Mouse (Mus musculus): ENCODE measurements around the gene Rnf180.
"Not testable (repeated sequence)": the region's sequence is repeated elsewhere in the genome, so short reads cannot be mapped to it uniquely, and the experiment has no call there.

Gene Rnf180

DNA sequence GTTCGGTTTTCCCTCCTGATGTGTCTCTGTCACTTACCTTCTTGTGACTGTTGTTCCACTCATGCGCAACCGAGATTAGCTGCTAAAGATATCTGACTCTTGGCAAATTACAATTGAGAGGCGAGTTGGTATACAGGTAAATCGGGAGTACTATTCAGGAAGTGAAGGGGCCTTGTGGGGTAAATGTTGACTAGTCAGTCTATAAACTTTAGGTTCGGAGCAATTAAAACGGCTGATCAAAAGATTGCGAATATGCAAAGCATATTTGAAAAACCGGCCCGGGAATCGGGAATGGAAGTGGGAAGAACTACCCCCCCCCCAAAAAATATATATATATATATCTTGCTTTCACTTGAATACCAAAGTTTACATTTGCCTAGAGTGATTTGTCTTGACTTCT is at the start of gene Rnf180:
Gene Rnf180, minus strand, starts transcription at position 101 of the 400 bp plus-strand sequence.
- DNase-seq (ENCODE audit: low read depth in 2 of 2, low spot score in 2 of 2) = no peak

DNA sequence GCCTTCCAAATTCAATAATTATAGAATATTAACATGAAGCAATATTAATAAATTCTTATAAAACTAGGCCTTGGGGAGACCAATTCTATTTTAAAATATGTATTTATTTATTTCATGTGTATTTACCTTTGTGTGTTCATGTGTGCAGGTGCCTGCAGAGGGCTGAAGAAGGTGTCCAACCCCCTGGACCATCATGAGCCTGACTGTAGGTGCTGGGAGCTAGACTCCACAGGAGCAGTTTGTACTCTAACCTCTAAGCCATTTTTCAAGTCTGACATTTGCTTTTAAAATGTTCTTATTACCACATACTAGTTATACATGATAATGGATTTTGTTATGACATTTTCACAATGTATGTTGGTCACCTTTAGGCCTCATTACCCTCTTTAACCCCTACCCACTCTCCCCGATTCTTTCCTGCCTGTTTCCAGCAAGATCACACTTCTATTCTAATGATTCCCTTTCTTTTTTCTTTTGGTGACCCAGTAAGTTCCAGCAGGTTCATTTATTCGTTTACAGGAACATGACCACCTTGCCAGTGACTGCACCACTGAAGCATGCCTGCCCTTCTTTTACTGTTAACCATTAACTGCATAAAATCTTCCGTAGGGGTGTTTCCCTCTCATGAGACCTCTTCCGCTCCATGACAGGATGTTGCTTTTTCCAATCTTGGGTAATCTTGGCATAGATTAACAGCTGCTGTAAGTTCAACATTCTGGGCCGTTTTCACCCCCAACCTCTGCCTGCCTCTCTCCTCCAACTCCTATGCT is 36.8 kb upstream of the Rnf180 start:
- DNase-seq (ENCODE audit: low read depth in 2 of 2, low spot score in 2 of 2) = no peak

DNA sequence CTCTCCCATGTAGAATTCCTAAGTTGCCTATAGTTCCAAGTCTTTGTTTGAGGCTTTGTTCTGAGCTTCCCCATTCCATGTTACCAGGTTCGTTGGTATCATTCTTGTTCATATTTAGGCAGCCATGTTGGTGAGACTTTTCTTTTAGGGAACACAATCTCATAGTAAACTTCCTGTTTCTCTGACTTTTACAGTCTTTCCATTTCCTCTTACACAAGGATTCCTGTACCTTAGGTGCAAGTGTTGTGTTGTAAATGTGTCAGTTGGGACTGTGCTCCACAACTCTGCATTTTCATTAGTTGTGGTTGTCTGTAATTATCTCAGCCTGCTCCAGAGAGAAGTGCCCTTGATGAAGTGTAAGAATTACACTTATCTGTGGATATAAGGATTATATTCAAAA is 32.3 kb upstream of the Rnf180 start:
- DNase-seq (ENCODE audit: low read depth in 2 of 2, low spot score in 2 of 2) = no peak

DNA sequence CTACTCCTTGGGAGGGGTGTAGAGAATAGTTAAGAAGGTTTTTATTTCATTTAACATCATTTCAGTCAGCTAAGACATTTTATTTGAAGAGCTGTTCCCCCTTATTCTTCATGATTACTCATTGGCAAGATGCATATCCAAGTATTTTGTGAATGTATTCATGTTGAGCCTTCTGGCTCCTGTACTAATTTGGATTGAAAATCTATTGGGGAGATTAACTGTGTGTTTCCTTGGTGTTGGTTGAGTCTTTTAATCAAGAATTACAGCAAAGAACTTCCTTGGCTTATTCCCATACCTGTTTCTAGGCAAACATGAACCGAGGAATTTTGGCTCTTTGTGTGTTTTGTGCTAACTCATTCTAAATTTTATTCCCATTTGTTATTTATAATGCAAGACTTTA is 22.3 kb upstream of the Rnf180 start:
- no peak for DNase-seq (ENCODE audit: low read depth in 2 of 2, low spot score in 2 of 2)

DNA sequence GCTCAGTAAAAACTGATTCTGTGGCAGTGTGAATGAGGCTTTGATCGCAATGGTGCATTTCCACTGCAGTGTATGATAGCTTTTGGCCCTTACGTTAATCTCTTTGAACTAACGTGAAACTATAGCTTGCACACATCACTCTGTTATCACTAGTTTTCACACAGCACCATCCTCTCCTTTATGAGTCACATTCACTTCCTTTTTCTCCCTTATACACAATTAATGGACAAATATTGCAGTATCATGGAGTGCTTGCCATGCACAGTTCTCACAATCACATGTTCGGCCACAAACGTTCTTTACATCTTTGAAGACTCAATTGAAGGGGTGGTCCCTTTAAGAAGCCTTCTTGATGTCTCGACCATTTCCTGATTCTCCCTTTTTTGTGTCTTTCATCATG is 21.4 kb upstream of the Rnf180 start:
- DNase-seq (ENCODE audit: low read depth in 2 of 2, low spot score in 2 of 2) = no peak

DNA sequence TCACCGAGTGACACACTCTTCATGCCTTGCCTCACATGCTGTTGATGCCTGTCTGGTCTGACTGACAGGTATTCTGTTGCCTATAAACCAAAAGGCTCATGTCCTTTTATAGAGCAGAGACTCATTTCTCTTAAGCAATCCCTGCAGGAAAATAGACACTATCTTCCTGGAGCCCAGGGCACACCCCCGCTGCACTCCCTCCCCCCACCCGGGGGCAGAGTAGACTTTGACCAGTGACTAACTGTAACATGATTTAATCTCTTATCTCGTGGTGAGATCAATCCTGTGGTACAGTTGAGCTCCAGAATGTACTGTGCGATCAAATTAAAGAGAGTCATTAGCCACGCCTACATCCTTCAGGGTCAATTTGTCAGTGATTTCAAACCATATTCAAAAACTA is 18.1 kb upstream of the Rnf180 start:
- no peak for DNase-seq (ENCODE audit: low read depth in 2 of 2, low spot score in 2 of 2)

DNA sequence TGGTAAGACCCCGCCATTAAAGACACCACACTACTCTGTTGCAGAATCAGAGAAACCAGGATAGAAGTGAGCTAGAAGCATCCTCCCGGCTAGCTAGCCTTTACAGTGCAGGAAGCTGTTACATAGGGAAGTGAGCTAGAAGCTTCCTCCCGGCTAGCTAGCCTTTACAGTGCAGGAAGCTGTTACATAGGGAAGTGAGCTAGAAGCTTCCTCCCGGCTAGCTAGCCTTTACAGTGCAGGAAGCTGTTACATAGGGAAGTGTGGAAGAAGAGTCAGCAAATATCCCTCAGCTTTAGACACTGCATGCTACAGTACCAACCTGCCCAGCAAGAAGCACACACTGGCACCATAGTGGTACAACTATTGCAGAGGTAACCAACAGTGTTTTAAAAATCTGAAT is 15.9 kb upstream of the Rnf180 start:
- not testable (repeated sequence) for DNase-seq (ENCODE audit: low read depth in 2 of 2, low spot score in 2 of 2)

DNA sequence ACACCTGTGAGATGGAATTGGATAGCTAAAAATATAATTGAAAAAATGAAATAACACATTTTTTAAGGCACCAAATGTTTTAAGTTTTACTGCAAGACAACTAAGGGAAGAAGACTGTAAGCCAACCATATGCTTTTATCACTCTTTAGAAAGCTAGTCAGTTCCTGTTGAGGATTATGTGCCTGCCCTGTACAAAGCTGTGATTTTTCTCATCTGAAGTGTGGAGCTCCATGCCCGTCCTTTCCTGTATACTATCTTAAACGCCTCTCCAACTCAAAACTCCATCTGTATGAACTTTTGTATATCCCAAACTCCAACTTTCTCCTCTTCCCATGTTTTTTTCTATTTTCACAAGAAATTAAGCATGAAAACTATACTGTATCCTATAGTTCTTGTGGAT is 10.9 kb upstream of the Rnf180 start:
- no peak for DNase-seq (ENCODE audit: low read depth in 2 of 2, low spot score in 2 of 2)

DNA sequence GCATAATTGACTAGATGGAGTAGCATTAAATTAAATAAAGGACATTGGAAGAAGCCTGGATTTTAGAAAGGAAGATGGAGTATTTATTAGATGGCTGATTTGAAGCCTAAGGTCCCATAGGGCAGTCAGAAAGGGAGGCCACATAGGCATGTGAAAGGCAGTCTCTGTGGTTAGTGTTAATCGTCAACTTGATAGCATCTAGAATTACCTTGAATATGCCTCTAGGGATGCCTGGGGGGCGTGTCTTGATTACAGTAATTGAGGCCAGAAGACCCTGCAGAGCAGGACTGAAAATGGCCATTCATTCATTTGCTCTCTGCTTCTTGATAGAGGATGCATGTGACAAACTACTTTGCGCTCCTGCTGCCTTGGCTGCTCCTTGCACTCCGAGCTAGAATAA is 9.4 kb upstream of the Rnf180 start:
- no peak for DNase-seq (ENCODE audit: low read depth in 2 of 2, low spot score in 2 of 2)

DNA sequence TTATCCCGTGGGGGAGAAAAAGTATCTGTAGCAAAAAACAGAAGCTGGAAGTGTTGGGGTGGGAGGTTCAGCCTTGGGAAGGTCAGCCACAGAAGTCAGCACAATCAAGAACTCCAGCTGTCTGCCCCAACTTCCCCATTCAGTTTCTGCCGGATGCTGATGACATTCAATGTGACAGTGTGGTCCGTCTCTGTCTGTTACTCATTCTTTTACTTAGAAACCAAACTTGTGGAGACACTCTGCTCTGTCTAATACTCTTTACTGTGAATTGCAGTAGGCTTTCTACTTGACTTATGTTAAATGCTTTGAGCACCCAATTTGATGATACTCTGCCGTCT is 5.4 kb upstream of the Rnf180 start:
- no peak for DNase-seq (ENCODE audit: low read depth in 2 of 2, low spot score in 2 of 2)

DNA sequence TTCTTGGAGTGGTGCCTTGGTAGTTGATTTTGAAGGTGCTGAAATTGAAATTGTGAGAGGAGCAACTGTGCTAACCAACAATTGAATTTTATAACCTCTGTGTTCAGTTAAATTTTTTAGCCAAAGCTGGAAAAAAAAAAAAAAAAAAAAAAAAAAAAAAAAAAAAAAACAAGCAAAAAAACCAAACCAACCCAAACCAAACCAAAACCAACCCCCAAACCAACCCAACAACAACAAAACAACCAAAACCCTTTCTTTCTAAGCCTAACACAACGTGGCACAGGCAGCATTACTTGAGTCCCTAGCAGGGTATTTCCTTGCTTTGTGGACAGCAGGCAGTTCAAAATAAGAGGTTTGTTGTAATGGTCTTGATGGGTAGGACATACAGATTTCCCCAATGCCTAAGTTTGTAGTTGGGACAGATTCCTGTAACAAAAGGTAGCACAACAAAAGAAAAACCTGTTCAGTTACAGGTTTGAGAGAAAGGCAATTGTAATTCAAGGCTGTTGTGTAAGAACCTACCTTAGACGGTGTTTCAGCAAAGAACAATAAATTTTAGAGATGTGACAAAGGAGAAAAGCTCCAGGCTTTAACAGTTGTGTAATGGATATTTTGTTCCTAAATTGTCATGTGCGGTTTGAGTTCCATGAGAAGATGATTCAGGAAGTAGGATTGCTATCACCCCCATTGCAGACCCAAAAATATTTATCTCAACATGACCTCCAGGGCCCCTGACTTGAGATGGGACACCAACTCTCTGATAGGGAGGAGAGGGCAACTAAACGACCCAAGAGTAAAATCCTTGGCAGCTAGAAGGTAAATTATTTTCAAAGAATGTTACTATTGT is 4.8 kb upstream of the Rnf180 start:
- DNase-seq (ENCODE audit: low read depth in 2 of 2, low spot score in 2 of 2) = no peak

DNA sequence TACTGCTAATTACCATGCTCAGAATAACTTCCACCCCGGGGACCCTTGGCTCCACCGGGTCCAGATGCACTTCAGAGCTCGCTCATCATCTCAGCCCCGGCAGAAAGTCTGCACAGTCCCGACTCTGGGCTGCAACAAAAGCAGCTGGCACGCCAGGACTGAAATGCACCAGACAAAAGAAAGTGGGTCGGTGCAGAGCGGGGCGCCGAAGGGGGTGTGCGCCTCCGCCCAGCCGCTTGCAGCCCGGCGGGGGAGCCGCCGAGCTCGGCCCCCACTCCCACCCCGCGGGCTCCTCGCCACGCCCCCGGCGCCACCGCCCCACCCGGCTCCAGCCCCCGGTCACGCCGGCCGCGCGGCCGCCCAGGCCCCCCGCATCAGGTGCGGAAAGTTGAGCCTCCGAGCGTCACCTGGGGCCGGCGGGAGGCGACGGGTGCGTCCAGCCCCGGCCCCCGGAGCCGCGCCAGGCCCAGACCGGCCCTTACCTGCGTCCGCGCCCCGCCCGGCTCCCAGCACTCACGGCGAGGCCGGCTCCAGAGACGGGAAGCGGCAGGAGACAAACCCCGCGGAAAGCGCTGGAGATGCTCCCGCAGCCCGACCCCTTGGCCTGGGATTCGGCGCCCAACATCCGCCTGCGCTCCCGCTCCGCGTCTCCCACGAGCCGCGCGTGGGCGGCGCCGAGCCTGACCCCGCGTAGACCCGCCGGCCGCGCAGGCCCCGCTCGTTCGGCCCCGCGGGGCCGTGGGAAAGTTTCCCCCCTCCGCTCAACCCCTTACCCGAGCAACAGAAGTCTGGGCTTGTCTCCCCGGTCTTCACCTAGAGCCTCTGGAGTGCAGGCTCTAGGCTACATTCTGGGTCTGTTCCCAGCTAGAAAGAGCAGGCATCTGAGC is 591 bp downstream of the Rnf180 start:
- no peak for DNase-seq (ENCODE audit: low read depth in 2 of 2, low spot score in 2 of 2)

DNA sequence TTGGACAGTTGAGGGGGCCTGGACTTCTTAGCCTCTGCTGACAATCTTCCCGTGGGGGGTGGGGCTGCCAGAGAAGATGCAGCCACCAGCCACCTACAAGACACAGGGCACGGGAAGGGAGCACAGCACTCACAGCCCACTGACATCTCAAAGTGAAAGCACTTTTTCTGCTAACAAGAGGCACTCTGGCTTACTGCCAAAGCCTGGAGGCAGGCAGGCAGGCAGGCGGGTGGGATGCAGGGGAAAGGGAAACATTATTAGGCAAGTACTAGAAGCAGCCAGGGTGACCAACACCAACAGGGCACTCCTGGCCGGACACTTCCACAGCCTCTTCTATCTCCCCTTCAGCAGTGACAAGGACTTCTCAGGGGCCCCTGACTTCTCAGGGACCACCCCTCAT is 2.8 kb downstream of the Rnf180 start:
- DNase-seq (ENCODE audit: low read depth in 2 of 2, low spot score in 2 of 2) = no peak

DNA sequence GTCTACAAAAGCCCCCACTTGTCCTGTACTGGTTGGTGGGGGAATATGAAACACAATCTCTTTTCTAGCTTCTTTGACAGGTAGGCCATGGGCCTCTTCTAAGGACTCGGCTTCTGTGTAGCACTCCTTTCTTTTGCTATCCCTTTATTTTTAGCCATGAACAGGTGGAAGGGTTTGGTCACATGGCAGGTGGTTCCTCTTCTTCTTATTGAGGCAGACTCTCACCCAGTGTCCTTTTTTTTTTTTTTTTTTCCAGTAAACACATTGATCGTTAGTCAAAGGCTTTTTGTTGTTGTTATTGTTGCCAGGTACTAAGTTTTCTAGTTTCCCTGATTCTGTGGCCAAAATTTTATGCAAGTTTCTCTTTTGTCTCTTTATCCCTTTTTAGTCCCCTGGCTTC is 4.0 kb downstream of the Rnf180 start:
- no peak for DNase-seq (ENCODE audit: low read depth in 2 of 2, low spot score in 2 of 2)

DNA sequence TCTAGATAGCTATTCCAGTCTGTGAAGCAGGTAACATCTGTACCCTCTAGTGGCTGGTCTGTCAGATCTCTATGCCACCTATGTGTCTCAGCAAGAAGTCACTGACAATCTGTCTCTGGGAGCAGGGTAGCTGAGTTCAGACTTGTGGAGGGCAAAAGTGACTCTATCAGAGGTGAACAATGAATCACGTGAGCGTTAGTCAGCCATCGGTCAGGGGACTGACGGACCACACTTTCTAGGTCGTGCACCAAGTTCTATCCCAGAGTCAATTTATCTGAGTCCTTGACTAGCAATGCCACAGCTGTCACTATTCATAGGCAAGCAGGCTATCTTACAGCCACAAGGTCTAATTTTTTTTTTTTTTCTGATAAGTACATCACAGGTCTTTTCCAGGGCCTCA is 4.6 kb downstream of the Rnf180 start:
- no peak for DNase-seq (ENCODE audit: low read depth in 2 of 2, low spot score in 2 of 2)

DNA sequence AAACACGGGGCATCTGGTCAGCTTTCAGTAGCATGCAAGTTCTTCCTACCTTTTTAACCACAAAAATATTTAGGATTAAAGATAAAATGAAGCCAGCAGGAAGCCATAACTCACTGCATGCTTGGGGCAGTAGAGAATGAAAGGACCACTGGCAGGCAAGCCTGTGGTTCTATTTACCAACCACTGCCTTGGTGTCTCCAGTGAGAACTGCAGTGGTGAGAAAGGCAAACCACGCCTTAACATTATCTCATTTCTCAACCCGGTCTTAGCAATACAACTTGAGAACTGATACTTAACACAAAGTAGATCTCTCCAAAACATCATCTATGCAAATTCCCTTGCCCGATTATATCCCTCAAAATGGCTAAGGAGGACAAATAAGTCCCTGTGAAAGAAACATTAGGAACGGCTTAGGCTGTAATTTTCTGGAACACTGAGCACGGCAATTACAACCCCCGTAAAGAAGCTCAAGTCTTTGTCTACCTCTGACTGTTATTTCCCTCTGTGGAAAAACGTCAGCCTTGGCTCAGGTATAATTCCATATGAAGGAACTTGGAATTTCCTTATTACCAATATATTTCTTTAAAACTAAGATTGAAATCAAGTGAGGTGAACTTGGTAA is 15.1 kb downstream of the Rnf180 start:
- no peak for DNase-seq (ENCODE audit: low read depth in 2 of 2, low spot score in 2 of 2)

DNA sequence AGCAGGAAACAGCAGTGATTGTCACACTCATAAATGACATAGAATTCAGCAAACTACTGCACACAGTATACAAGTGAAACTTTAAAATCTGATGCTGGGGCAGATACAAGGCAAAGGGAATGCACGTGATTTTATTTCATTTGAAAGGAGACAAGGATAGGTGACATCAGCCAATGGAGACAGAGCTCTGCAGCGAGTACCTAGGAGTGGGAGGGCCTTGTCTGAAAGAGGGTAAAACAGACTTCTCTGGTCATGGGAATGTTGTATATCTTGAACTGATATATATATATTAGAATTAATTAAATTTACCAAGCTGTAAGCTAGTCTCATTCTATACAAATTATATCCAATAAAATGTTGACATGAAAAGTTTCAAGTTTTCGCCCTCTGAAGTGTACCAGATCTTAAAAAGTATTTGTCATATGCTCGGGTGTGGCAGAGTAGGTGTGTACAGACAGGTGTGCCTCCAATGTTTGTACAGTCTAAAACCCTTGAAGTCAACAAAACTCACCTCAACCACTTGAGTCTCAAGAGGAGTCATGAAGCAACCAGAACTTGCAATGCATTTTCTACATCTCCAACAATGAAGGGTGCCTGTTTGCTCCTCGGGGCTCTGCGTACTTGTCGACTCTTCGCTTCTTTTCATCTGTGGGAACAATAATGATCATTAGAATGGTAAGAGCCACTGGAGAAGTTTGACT is 24.1 kb downstream of the Rnf180 start:
- DNase-seq (ENCODE audit: low read depth in 2 of 2, low spot score in 2 of 2) = no peak

DNA sequence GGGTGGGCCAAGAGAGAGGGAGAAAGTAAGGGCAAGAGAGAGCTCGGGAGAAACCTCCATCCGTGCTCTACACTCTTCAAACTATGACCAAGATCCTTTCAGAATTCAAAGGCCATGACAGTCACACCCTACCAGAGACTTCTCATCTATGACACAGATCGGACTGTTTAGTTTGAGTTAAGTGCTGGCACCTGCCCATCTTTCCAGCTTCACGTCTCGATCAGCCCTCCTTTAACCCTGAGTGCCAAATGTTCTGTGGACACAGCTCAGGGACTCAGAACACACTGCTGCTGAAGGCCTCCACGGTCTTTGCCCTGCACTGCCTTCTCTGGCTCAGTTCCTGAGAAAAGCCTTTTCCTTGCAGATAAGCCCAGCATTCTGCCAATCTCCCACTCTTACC is 27.2 kb downstream of the Rnf180 start:
- DNase-seq (ENCODE audit: low read depth in 2 of 2, low spot score in 2 of 2) = no peak

DNA sequence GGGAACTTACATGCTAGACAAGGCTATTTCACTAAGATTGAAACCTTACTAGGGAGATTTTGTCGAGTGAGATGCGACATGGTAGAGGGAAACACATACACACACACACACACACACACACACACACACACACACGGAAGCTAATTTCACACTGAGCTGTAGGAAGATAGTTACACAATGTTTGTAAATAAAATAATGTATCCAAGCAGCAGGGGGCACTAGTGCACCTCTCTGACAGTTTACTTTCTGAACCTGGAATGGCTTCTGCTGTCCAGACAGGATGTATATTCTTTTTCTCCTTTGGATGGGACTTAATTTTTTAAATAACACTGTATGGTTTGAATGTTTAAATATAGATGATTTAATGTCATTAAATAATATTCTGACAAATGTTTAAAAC is 27.9 kb downstream of the Rnf180 start:
- DNase-seq (ENCODE audit: low read depth in 2 of 2, low spot score in 2 of 2) = no peak

DNA sequence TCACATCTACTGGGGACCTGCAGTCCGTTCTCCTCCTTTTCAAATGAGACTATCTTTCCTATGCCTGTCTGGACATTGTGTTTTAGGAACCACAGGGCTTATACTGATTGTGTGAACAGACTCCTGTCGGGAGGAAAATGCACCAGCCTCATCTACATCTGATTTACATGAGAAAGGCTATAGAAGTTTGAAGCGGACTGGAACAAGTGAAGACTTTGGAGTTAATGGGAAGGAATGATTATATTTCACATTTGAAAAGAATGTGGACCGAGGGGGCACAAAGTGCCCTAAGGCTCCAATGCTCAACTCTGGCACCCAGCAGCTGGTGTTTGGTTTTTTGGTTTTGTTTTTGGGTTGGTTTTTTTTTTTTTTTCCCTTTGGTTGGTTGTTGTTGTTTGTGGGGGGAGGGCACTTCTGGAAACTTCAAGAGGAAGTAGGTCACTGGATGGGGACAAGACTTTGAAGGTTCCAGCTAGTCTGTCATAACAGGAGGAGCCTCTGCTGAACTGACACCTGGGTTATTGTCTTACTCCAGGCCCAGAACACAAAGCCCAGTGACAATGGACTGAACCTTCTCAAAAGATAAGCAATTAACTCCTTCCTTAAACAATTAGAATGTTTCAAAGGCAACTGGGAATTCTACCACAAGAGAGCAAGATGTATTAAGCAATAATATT is 37.7 kb downstream of the Rnf180 start:
- DNase-seq (ENCODE audit: low read depth in 2 of 2, low spot score in 2 of 2) = no peak
